Mouse (Mus musculus) testis, adult 2 months (tissue): ENCODE results near the gene Rmnd5b. TPM values are rescaled to one million over a fixed set of nuclear protein-coding genes. Genes with fewer than 3 reads are reported as not detected.

ENCODE experiments used
- H3K27ac ChIP-seq: fragments of 200-500 bp; 2 replicates; pipeline ENCODE4 v1.5.1; 2012; ENCODE audit warnings: low read depth, low read length; ENCODE audit not compliant: control insufficient read depth, insufficient read depth
- H3K27me3 ChIP-seq: fragments of 200-500 bp; 2 replicates; pipeline ENCODE4 v1.6.1; 2012; ENCODE audit warnings: mild to moderate bottlenecking, low read length, moderate library complexity; ENCODE audit not compliant: control insufficient read depth, insufficient read depth
- H3K36me3 ChIP-seq: fragments of 200-500 bp; 2 replicates; pipeline ENCODE4 v1.6.1; 2012; ENCODE audit warnings: mild to moderate bottlenecking, low read length; ENCODE audit not compliant: control insufficient read depth, insufficient read depth
- H3K4me1 ChIP-seq: fragments of 200-500 bp; 2 replicates; pipeline ENCODE4 v1.6.1; 2012; ENCODE audit warnings: low read length; ENCODE audit not compliant: control insufficient read depth, insufficient read depth
- H3K4me3 ChIP-seq: fragments of 200-500 bp; 2 replicates; pipeline ENCODE4 v1.5.1; 2012; ENCODE audit warnings: low read depth, mild to moderate bottlenecking, low read length, moderate library complexity, mixed read lengths; ENCODE audit not compliant: control insufficient read depth
- CTCF ChIP-seq: fragments of 200-500 bp; IDR thresholded peaks from 2 replicates; pipeline ENCODE4 v1.5.1; 2012; ENCODE audit warnings: low read depth, mild to moderate bottlenecking, inconsistent platforms, low read length, moderate library complexity; ENCODE audit not compliant: control insufficient read depth, insufficient read depth, insufficient replicate concordance
- POLR2A ChIP-seq: fragments of 200-500 bp; IDR thresholded peaks from 2 replicates; pipeline ENCODE4 v1.6.1; 2012; ENCODE audit warnings: low read depth, mild to moderate bottlenecking, inconsistent platforms, low read length, moderate library complexity; ENCODE audit not compliant: control insufficient read depth
- polyA plus RNA-seq: library from polyadenylated mRNA; depleted of rRNA; stranded (reverse); fragments of >200 nt; gene quantifications from 2 replicates; pipeline ENCODE4 v1.2.3, GENCODE M21; 2012

The Rmnd5b gene
- polyA plus RNA-seq, 1 experiment: 66.5 TPM

- Histone ChIP-seq H3K36me3 (no peaks in the 10 kb centered on the region; the same call in 1 of the 2 replicates), H3K4me3 (no peak overlapping the region), H3K4me1 (peaks cover 13% of the 10 kb centered on the region), H3K27ac (peak overlapping the region; percentile 42), H3K27me3 (no peaks in the 10 kb centered on the region)
- TF ChIP-seq CTCF (no peak), POLR2A (no peak)
Measured at GRCm38 (mm10) chr11:51632130-51632753, 3.5 kb downstream of the Rmnd5b start.

GRCm38 (mm10) chr11:51629651-51630314 is 5.9 kb downstream of the Rmnd5b start:
- Histone ChIP-seq H3K4me1 (peaks cover 6% of the 10 kb centered on the region), H3K27ac (no peak overlapping the region), H3K27me3 (no peaks in the 10 kb centered on the region), H3K36me3 (no peaks in the 10 kb centered on the region; the same call in none of the 2 replicates), H3K4me3 (no peak overlapping the region)
- no peak for TF ChIP-seq POLR2A
- TF ChIP-seq CTCF: no peak

GRCm38 (mm10) chr11:51627907-51628306 is 7.8 kb downstream of the Rmnd5b start:
- no peaks in the 10 kb centered on the region; the same call in none of the 2 replicates for H3K36me3 ChIP-seq
- H3K27ac ChIP-seq: no peak overlapping the region
- no peaks in the 10 kb centered on the region for H3K27me3 ChIP-seq
- H3K4me3 ChIP-seq: no peak overlapping the region
- H3K4me1 ChIP-seq: peaks cover 3% of the 10 kb centered on the region; the same call in 1 of the 2 replicates
- no peak for TF ChIP-seq POLR2A
- TF ChIP-seq CTCF: no peak

- H3K27ac ChIP-seq: no peak overlapping the region
- H3K27me3 ChIP-seq: no peaks in the 10 kb centered on the region
- H3K4me3 ChIP-seq: no peak overlapping the region
- TF ChIP-seq POLR2A (no peak), CTCF (no peak)
- H3K4me1 ChIP-seq: peaks cover 3% of the 10 kb centered on the region; the same call in 1 of the 2 replicates
- H3K36me3 ChIP-seq: no peaks in the 10 kb centered on the region; the same call in none of the 2 replicates
Measured at GRCm38 (mm10) chr11:51627425-51627824, 8.3 kb downstream of the Rmnd5b start.

GRCm38 (mm10) chr11:51625187-51625820 is 10.4 kb downstream of the Rmnd5b start:
- no peak overlapping the region for H3K27ac ChIP-seq
- TF ChIP-seq POLR2A: no peak
- no peak for TF ChIP-seq CTCF
- H3K4me3 ChIP-seq: no peak overlapping the region
- H3K27me3 ChIP-seq: no peaks in the 10 kb centered on the region
- no peaks in the 10 kb centered on the region for H3K4me1 ChIP-seq
- no peaks in the 10 kb centered on the region; the same call in 1 of the 2 replicates for H3K36me3 ChIP-seq

GRCm38 (mm10) chr11:51622971-51623491 is 12.7 kb downstream of the Rmnd5b start:
- H3K27me3 ChIP-seq: no peaks in the 10 kb centered on the region
- TF ChIP-seq POLR2A (no peak), CTCF (no peak)
- H3K36me3 ChIP-seq: no peaks in the 10 kb centered on the region; the same call in 1 of the 2 replicates
- no peak overlapping the region for H3K4me3 ChIP-seq
- no peak overlapping the region for H3K27ac ChIP-seq
- H3K4me1 ChIP-seq: peaks cover 3% of the 10 kb centered on the region

GRCm38 (mm10) chr11:51621776-51622175 is 13.9 kb downstream of the Rmnd5b start:
- TF ChIP-seq CTCF: no peak
- TF ChIP-seq POLR2A: no peak
- Histone ChIP-seq H3K4me3 (no peak overlapping the region), H3K4me1 (peaks cover 3% of the 10 kb centered on the region), H3K27me3 (no peaks in the 10 kb centered on the region), H3K27ac (no peak overlapping the region), H3K36me3 (no peaks in the 10 kb centered on the region; the same call in 1 of the 2 replicates)
